Mouse (Mus musculus) adrenal gland, postnatal 36 days (tissue): ENCODE measurements around the gene Gata1. TPM values are rescaled to one million over a fixed set of nuclear protein-coding genes. Genes with fewer than 3 reads are reported as not detected.
A peak's percentile ranks its signal among the peaks of the same experiment; 100 is the strongest.
"Not testable (repeated sequence)": the region's sequence is repeated elsewhere in the genome, so short reads cannot be mapped to it uniquely, and the experiment has no call there.

Experiments
- DNase-seq, 2 experiments: peaks; one replicate each; pipeline ENCODE4 v3.0.0; 2021; ENCODE audit warnings: mixed read lengths in 1 of 2
- long read RNA-seq, 2 experiments: library from polyadenylated mRNA; stranded (forward); transcript quantifications; one replicate each; pipeline ENCODE4 v2.0.0; 2021; ENCODE audit warnings: borderline sequencing depth in 2 of 2
- total RNA-seq, 2 experiments: library from RNA; stranded (reverse); gene quantifications; 2 replicates each; pipeline ENCODE4 v1.2.3; 2021

Gata1 gene
- total RNA-seq: under 1 TPM in 1 of 2 experiments, not detected in 1; 0.26 TPM
- long read RNA-seq, experiment 1, partial matches to known transcripts: 0 of 1 reads
- long read RNA-seq, experiment 1, other reads (novel, unspliced or antisense): 1 of 1 reads
- long read RNA-seq, experiment 2: 0 reads

GRCm38 (mm10) chrX:7977892-7978291, at the start of gene Gata1:
Gene Gata1 (minus strand): TSS chrX:7978071.
- no peak for DNase-seq

- no peak for DNase-seq
These were observed 48.9 kb upstream of the Gata1 start for GRCm38 (mm10) chrX:8026811-8027210.

GRCm38 (mm10) chrX:8024795-8025194, 46.9 kb upstream of the Gata1 start:
- no peak for DNase-seq

- no peak for DNase-seq
These were observed 42.4 kb upstream of the Gata1 start for GRCm38 (mm10) chrX:8020111-8020778.

GRCm38 (mm10) chrX:8018286-8018685, 40.4 kb upstream of the Gata1 start, which contains the start of gene Glod5:
Gene Glod5 (minus strand): TSS chrX:8018492.
- no peak for DNase-seq

GRCm38 (mm10) chrX:8017142-8017541, 39.3 kb upstream of the Gata1 start:
- peak; percentile 40 to 60 for DNase-seq

GRCm38 (mm10) chrX:8015675-8016074, 37.8 kb upstream of the Gata1 start:
- DNase-seq: not testable (repeated sequence)

- no peak for DNase-seq
These were observed 35.9 kb upstream of the Gata1 start for GRCm38 (mm10) chrX:8013569-8014314.

GRCm38 (mm10) chrX:8013157-8013556, 35.3 kb upstream of the Gata1 start:
- no peak for DNase-seq

- DNase-seq: not testable (repeated sequence)
These were observed 31.5 kb upstream of the Gata1 start for GRCm38 (mm10) chrX:8009356-8009755.

- no peak for DNase-seq
These were observed 30.7 kb upstream of the Gata1 start for GRCm38 (mm10) chrX:8008543-8008942.

- DNase-seq: no peak
These were observed 25.1 kb upstream of the Gata1 start for GRCm38 (mm10) chrX:8002971-8003370.

- no peak for DNase-seq
These were observed 24.1 kb upstream of the Gata1 start for GRCm38 (mm10) chrX:8002001-8002400.

GRCm38 (mm10) chrX:8000546-8001192, 22.8 kb upstream of the Gata1 start:
- DNase-seq: peak; percentile 27 to 48

- DNase-seq: no peak
These were observed 15.3 kb upstream of the Gata1 start for GRCm38 (mm10) chrX:7993068-7993735.

- no peak for DNase-seq
These were observed 14.7 kb upstream of the Gata1 start for GRCm38 (mm10) chrX:7992379-7993067.

GRCm38 (mm10) chrX:7981368-7981767, 3.5 kb upstream of the Gata1 start:
- DNase-seq: no peak

- DNase-seq: no peak
These were observed 6.6 kb downstream of the Gata1 start for GRCm38 (mm10) chrX:7971292-7971691.

GRCm38 (mm10) chrX:7968899-7969298, 9.0 kb downstream of the Gata1 start:
- DNase-seq: no peak

GRCm38 (mm10) chrX:7968226-7968625, 9.6 kb downstream of the Gata1 start:
- DNase-seq: no peak

- DNase-seq: no peak
These were observed 10.2 kb downstream of the Gata1 start for GRCm38 (mm10) chrX:7967596-7968201.
